9 mouse cellular contexts compared by ENCODE assay signal in the genomic region with DNA sequence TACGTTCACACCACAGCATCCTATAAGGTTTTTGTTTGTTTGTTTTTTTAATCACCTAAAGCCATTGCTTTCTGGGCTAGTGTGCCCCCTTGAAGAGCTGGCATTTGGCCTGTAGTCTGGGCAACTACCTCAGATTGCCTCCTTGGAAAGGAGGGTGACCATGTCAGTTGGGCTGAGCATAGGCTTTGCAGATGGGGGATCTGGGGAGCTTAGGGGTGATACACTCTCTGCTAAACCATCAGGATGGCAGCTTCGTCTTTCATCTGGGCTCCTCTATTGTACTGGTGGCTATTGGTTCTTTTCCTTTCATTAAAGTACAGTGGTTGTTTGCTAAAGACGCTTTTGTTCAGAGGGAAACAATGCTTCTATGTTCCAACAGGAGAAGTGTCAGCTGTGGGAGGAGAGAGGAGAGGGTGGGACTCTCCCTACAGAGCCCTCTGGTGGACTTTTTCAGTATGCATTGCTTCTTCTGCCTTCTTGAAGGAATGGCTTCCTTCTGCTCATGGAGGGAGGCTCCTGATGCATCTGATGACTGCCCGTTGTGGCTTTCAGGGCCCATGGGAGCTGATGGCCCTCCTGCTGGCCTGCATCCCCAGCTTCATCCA.
DNase-seq lines count a peak whose midpoint lies in the region; ATAC-seq lines count a peak whose summit lies in the region.
"Had no signal": no experiment of that assay in that cellular context is flagged by ENCODE, and none has a peak within 500 bp of the region (broad histone marks: within the 10 kb centered on the region; RNA-seq: fewer than 3 reads in every experiment).

No protein-coding gene starts in this region.

- H3K36me3 ChIP-seq in midbrain, embryonic 11.5 days (ENCODE audit: control insufficient read depth, insufficient read depth, low read length), result no peaks in the 10 kb centered on the region
- no peaks in the 10 kb centered on the region for H3K36me3 ChIP-seq in midbrain, embryonic 15.5 days (replicated peaks)
- no peaks in the 10 kb centered on the region for H3K36me3 ChIP-seq in hindbrain, embryonic 11.5 days (ENCODE audit: control insufficient read depth, insufficient read depth, low read length)

- H3K4me3 ChIP-seq in midbrain, embryonic 11.5 days (ENCODE audit: low read depth, low read length), result no peak overlapping the region
- H3K4me3 ChIP-seq in midbrain, embryonic 15.5 days, result no peak overlapping the region
- no peak overlapping the region for H3K4me3 ChIP-seq in hindbrain, embryonic 11.5 days (ENCODE audit: low read depth, low read length)
- H3K4me3 ChIP-seq: myocyte had no signal

- H3K27ac ChIP-seq in midbrain, embryonic 11.5 days (ENCODE audit: low read depth, low read length), result no peak overlapping the region
- H3K27ac ChIP-seq in midbrain, embryonic 15.5 days, result no peak overlapping the region
- H3K27ac ChIP-seq in hindbrain, embryonic 11.5 days (ENCODE audit: low read depth, low read length), result no peak overlapping the region

- H3K9ac ChIP-seq in midbrain, embryonic 11.5 days (ENCODE audit: low read length), result no peak overlapping the region
- H3K9ac ChIP-seq in midbrain, embryonic 15.5 days, result no peak overlapping the region
- H3K9ac ChIP-seq in hindbrain, embryonic 11.5 days (ENCODE audit: low read depth, low read length), result no peak overlapping the region

- DNase-seq in adrenal gland, adult 2 months, result peak; percentile 36
- DNase-seq in adrenal gland, adult 18-20 months (ENCODE audit: low spot score in 2 of 2), result no peak
- DNase-seq in midbrain, embryonic 11.5 days (ENCODE audit: low spot score, missing footprints), result no peak
- DNase-seq in cerebellum, adult 9-11 months, result peak; percentile 22
- DNase-seq in hindbrain, embryonic 11.5 days (ENCODE audit: low spot score), result peak; percentile 56
- peak; percentile 70 for DNase-seq in lung, postnatal 14 days
- DNase-seq in thymus, postnatal 10 days (ENCODE audit: low spot score in 2 of 2), result peak; percentile 49 to 73

- peaks cover 11% of the 10 kb centered on the region for H3K4me1 ChIP-seq in midbrain, embryonic 11.5 days (ENCODE audit: control insufficient read depth, insufficient read depth, low read length)
- peaks cover 5% of the 10 kb centered on the region; the same call in 1 of the 2 replicates for H3K4me1 ChIP-seq in midbrain, embryonic 15.5 days
- no peaks in the 10 kb centered on the region; the same call in 1 of the 2 replicates for H3K4me1 ChIP-seq in hindbrain, embryonic 11.5 days (replicated peaks; ENCODE audit: control insufficient read depth, insufficient read depth, low read length)

- no peaks in the 10 kb centered on the region for H3K9me3 ChIP-seq in midbrain, embryonic 11.5 days (ENCODE audit: control insufficient read depth, low read length)
- H3K9me3 ChIP-seq in midbrain, embryonic 15.5 days, result no peaks in the 10 kb centered on the region
- no peaks in the 10 kb centered on the region for H3K9me3 ChIP-seq in hindbrain, embryonic 11.5 days (ENCODE audit: control insufficient read depth, low read length)

- 39% methylated on average over 4 of the region's 4 CpGs for WGBS in midbrain, embryonic 11.5 days
- 35% methylated on average over 4 of the region's 4 CpGs for WGBS in midbrain, embryonic 15.5 days
- 43% methylated on average over 4 of the region's 4 CpGs for WGBS in hindbrain, embryonic 11.5 days

- H3K27me3 ChIP-seq in midbrain, embryonic 11.5 days (ENCODE audit: control insufficient read depth, insufficient read depth, low read length), result no peaks in the 10 kb centered on the region
- no peaks in the 10 kb centered on the region for H3K27me3 ChIP-seq in midbrain, embryonic 15.5 days (replicated peaks)
- no peaks in the 10 kb centered on the region for H3K27me3 ChIP-seq in hindbrain, embryonic 11.5 days (ENCODE audit: control insufficient read depth, insufficient read depth, low read length)

- peak; percentile 54; the same call in 1 of the 2 replicates for ATAC-seq in midbrain, embryonic 11.5 days (ENCODE audit: low FRiP score)
- ATAC-seq in midbrain, embryonic 15.5 days (replicated peaks), result no peak
- no peak for ATAC-seq in hindbrain, embryonic 11.5 days (ENCODE audit: low FRiP score)

- H3K4me2 ChIP-seq in midbrain, embryonic 11.5 days, result no peak overlapping the region
- H3K4me2 ChIP-seq in midbrain, embryonic 15.5 days, result no peak overlapping the region
- H3K4me2 ChIP-seq in hindbrain, embryonic 11.5 days (replicated peaks; ENCODE audit: low read depth, low read length), result no peak overlapping the region

Comparison
In these comparisons a context has a peak if more than half of its experiments do, and no peak if none do; other contexts are left out.
1. DNase-seq: peak in adrenal gland, adult 2 months (single experiment), cerebellum, adult 9-11 months (single experiment), hindbrain, embryonic 11.5 days (single experiment), lung, postnatal 14 days (single experiment) and thymus, postnatal 10 days (2 of 2); none in adrenal gland, adult 18-20 months (0 of 2) and midbrain, embryonic 11.5 days (single experiment).